Mouse (Mus musculus) bone marrow macrophage, adult 2 months (primary cell): Measurements from ENCODE around the gene Itprid1. TPM values are rescaled to one million over a fixed set of nuclear protein-coding genes. Genes with fewer than 3 reads are reported as not detected.

ENCODE experiments used
- H3K27ac ChIP-seq: 2 replicates; pipeline ENCODE4 v1.5.1; 2012; ENCODE audit warnings: low read depth, low read length; ENCODE audit not compliant: insufficient read depth
- H3K4me1 ChIP-seq: 2 replicates; pipeline ENCODE4 v1.6.1; 2012; ENCODE audit warnings: low read length; ENCODE audit not compliant: control insufficient read depth, insufficient read depth
- H3K4me3 ChIP-seq: 2 replicates; pipeline ENCODE4 v1.5.1; 2012; ENCODE audit warnings: mild to moderate bottlenecking, low read length, moderate library complexity; ENCODE audit not compliant: insufficient read depth
- CTCF ChIP-seq: IDR thresholded peaks from 2 replicates; pipeline ENCODE4 v1.5.1; 2012; ENCODE audit warnings: low read depth, mild to moderate bottlenecking, low read length, moderate library complexity
- POLR2A ChIP-seq: IDR thresholded peaks from 2 replicates; pipeline ENCODE4 v1.6.1; 2012; ENCODE audit warnings: mild to moderate bottlenecking, low read depth, low read length, borderline replicate concordance
- polyA plus RNA-seq: library from polyadenylated mRNA; stranded (reverse); fragments of >200 nt; gene quantifications from 2 replicates; pipeline ENCODE4 v1.2.4, GENCODE M21; 2012; ENCODE audit not compliant: missing spikeins, insufficient read depth, insufficient read length

Gene Itprid1
- polyA plus RNA-seq, 1 experiment, result not detected

GRCm38 (mm10) chr6:55979766-55980165, 143.1 kb downstream of the Itprid1 start:
- no peaks in the 10 kb centered on the region for H3K4me1 ChIP-seq
- no peak for TF ChIP-seq POLR2A
- no peak for TF ChIP-seq CTCF
- H3K4me3 ChIP-seq, result no peak overlapping the region
- H3K27ac ChIP-seq, result no peak overlapping the region

- no peak overlapping the region for H3K27ac ChIP-seq
- TF ChIP-seq CTCF (no peak), POLR2A (no peak)
- H3K4me3 ChIP-seq, result no peak overlapping the region
- H3K4me1 ChIP-seq, result no peaks in the 10 kb centered on the region
Measured at GRCm38 (mm10) chr6:56008711-56009110, 172.0 kb downstream of the Itprid1 start.

GRCm38 (mm10) chr6:56012384-56012783, 175.7 kb downstream of the Itprid1 start:
- TF ChIP-seq POLR2A (no peak), CTCF (no peak)
- Histone ChIP-seq H3K4me3 (no peak overlapping the region), H3K27ac (no peak overlapping the region), H3K4me1 (no peaks in the 10 kb centered on the region)

GRCm38 (mm10) chr6:56017291-56017994, 180.7 kb downstream of the Itprid1 start, which contains the start of gene Ppp1r17:
Ppp1r17 (plus strand) TSS chr6:56017497.
- no peak within 1 kb of the TSS for H3K27ac ChIP-seq
- H3K4me1 ChIP-seq, result no peaks in the 10 kb centered on the region
- TF ChIP-seq POLR2A (no peak), CTCF (no peak)
- H3K4me3 ChIP-seq, result no peak within 1 kb of the TSS

- H3K27ac ChIP-seq, result no peak overlapping the region
- H3K4me3 ChIP-seq, result no peak overlapping the region
- TF ChIP-seq CTCF (no peak), POLR2A (no peak)
- H3K4me1 ChIP-seq, result no peaks in the 10 kb centered on the region
Measured at GRCm38 (mm10) chr6:56019632-56020031, 182.9 kb downstream of the Itprid1 start.

GRCm38 (mm10) chr6:56025533-56025932, 188.8 kb downstream of the Itprid1 start:
- no peak overlapping the region for H3K27ac ChIP-seq
- TF ChIP-seq CTCF, result no peak
- no peak for TF ChIP-seq POLR2A
- no peaks in the 10 kb centered on the region for H3K4me1 ChIP-seq
- H3K4me3 ChIP-seq, result no peak overlapping the region

GRCm38 (mm10) chr6:56027318-56027717, 190.6 kb downstream of the Itprid1 start:
- Histone ChIP-seq H3K4me3 (no peak overlapping the region), H3K4me1 (no peaks in the 10 kb centered on the region), H3K27ac (no peak overlapping the region)
- TF ChIP-seq POLR2A (no peak), CTCF (no peak)

GRCm38 (mm10) chr6:56027966-56028365, 191.3 kb downstream of the Itprid1 start:
- no peak for TF ChIP-seq POLR2A
- TF ChIP-seq CTCF, result no peak
- no peak overlapping the region for H3K4me3 ChIP-seq
- no peak overlapping the region for H3K27ac ChIP-seq
- no peaks in the 10 kb centered on the region for H3K4me1 ChIP-seq

Other genes with a start within 250 kb of the Itprid1 start
- gene Neurod6, start 155.6 kb upstream of the Itprid1 start, polyA plus RNA-seq, result not detected in 2 replicates
- gene Ppp1r17, start 180.6 kb downstream of the Itprid1 start, polyA plus RNA-seq, result not detected in 2 replicates